Mouse (Mus musculus): ENCODE results near the gene Bach1. TPM values are rescaled to one million over a fixed set of nuclear protein-coding genes. Genes with fewer than 3 reads are reported as not detected.

Gene Bach1
- polyA plus RNA-seq, 1 experiment from 2014 or later, result 17.4 TPM

- no peak for ATAC-seq
- Histone ChIP-seq H3K4me2 (ENCODE audit: low read length) (no peak overlapping the region), H3K9ac (ENCODE audit: low read depth, low read length) (no peak overlapping the region), H3K9me3 (ENCODE audit: control insufficient read depth, low read length) (no peaks in the 10 kb centered on the region), H3K27me3 (replicated peaks; ENCODE audit: control insufficient read depth, insufficient read depth, low read length) (no peaks in the 10 kb centered on the region), H3K4me1 (ENCODE audit: control insufficient read depth, insufficient read depth, low read depth, low read length) (peaks cover 20% of the 10 kb centered on the region), H3K4me3 (ENCODE audit: low read length) (no peak overlapping the region), H3K36me3 (ENCODE audit: control insufficient read depth, insufficient read depth, low read length) (no peaks in the 10 kb centered on the region), H3K27ac (ENCODE audit: low read depth, low read length) (no peak overlapping the region)
- WGBS, result 76% methylated on average over 2 of the region's 2 CpGs
Measured at GRCm38 (mm10) chr16:87701891-87702290, 3.1 kb downstream of the Bach1 start.

GRCm38 (mm10) chr16:87702881-87703280, 4.1 kb downstream of the Bach1 start:
- Histone ChIP-seq H3K9me3 (ENCODE audit: control insufficient read depth, low read length) (no peaks in the 10 kb centered on the region), H3K4me1 (ENCODE audit: control insufficient read depth, insufficient read depth, low read depth, low read length) (peaks cover 27% of the 10 kb centered on the region), H3K4me2 (ENCODE audit: low read length) (no peak overlapping the region), H3K36me3 (ENCODE audit: control insufficient read depth, insufficient read depth, low read length) (no peaks in the 10 kb centered on the region), H3K9ac (ENCODE audit: low read depth, low read length) (no peak overlapping the region), H3K27ac (ENCODE audit: low read depth, low read length) (no peak overlapping the region), H3K4me3 (ENCODE audit: low read length) (no peak overlapping the region), H3K27me3 (replicated peaks; ENCODE audit: control insufficient read depth, insufficient read depth, low read length) (no peaks in the 10 kb centered on the region)
- ATAC-seq, result no peak
- 89% methylated on average over 5 of the region's 5 CpGs for WGBS

GRCm38 (mm10) chr16:87704225-87704624, 5.5 kb downstream of the Bach1 start:
- peaks cover 27% of the 10 kb centered on the region for H3K4me1 ChIP-seq (ENCODE audit: control insufficient read depth, insufficient read depth, low read depth, low read length)
- no peaks in the 10 kb centered on the region for H3K27me3 ChIP-seq (replicated peaks; ENCODE audit: control insufficient read depth, insufficient read depth, low read length)
- no peak overlapping the region for H3K9ac ChIP-seq (ENCODE audit: low read depth, low read length)
- 56% methylated on average over 5 of the region's 5 CpGs for WGBS
- no peaks in the 10 kb centered on the region for H3K36me3 ChIP-seq (ENCODE audit: control insufficient read depth, insufficient read depth, low read length)
- no peak overlapping the region for H3K27ac ChIP-seq (ENCODE audit: low read depth, low read length)
- H3K4me3 ChIP-seq (ENCODE audit: low read length), result no peak overlapping the region
- no peaks in the 10 kb centered on the region for H3K9me3 ChIP-seq (ENCODE audit: control insufficient read depth, low read length)
- no peak overlapping the region for H3K4me2 ChIP-seq (ENCODE audit: low read length)
- no peak for ATAC-seq

- ATAC-seq, result no peak
Measured at GRCm38 (mm10) chr16:87705892-87706589, 7.3 kb downstream of the Bach1 start.

GRCm38 (mm10) chr16:87707335-87707734, 8.6 kb downstream of the Bach1 start:
- Histone ChIP-seq H3K4me1 (ENCODE audit: control insufficient read depth, insufficient read depth, low read depth, low read length) (peaks cover 20% of the 10 kb centered on the region), H3K9ac (ENCODE audit: low read depth, low read length) (no peak overlapping the region), H3K4me3 (ENCODE audit: low read length) (no peak overlapping the region), H3K9me3 (ENCODE audit: control insufficient read depth, low read length) (no peaks in the 10 kb centered on the region), H3K27me3 (replicated peaks; ENCODE audit: control insufficient read depth, insufficient read depth, low read length) (no peaks in the 10 kb centered on the region), H3K4me2 (ENCODE audit: low read length) (no peak overlapping the region), H3K27ac (ENCODE audit: low read depth, low read length) (no peak overlapping the region), H3K36me3 (ENCODE audit: control insufficient read depth, insufficient read depth, low read length) (no peaks in the 10 kb centered on the region)
- ATAC-seq, result no peak
- 83% methylated on average over 4 of the region's 4 CpGs for WGBS

More at GRCm38 (mm10) chr16:87705892-87706589, 7.3 kb downstream of the Bach1 start:
- Histone ChIP-seq H3K4me2 (ENCODE audit: low read length) (no peak overlapping the region), H3K9me3 (ENCODE audit: control insufficient read depth, low read length) (no peaks in the 10 kb centered on the region), H3K4me1 (ENCODE audit: control insufficient read depth, insufficient read depth, low read depth, low read length) (peaks cover 20% of the 10 kb centered on the region), H3K27me3 (replicated peaks; ENCODE audit: control insufficient read depth, insufficient read depth, low read length) (no peaks in the 10 kb centered on the region), H3K27ac (ENCODE audit: low read depth, low read length) (no peak overlapping the region), H3K9ac (ENCODE audit: low read depth, low read length) (no peak overlapping the region), H3K36me3 (ENCODE audit: control insufficient read depth, insufficient read depth, low read length) (no peaks in the 10 kb centered on the region), H3K4me3 (ENCODE audit: low read length) (no peak overlapping the region)
- 61% methylated on average over 19 of the region's 19 CpGs for WGBS

- no peaks in the 10 kb centered on the region for H3K9me3 ChIP-seq (ENCODE audit: control insufficient read depth, low read length)
- no peak for ATAC-seq
- no peaks in the 10 kb centered on the region for H3K36me3 ChIP-seq (ENCODE audit: control insufficient read depth, insufficient read depth, low read length)
- no peaks in the 10 kb centered on the region for H3K27me3 ChIP-seq (replicated peaks; ENCODE audit: control insufficient read depth, insufficient read depth, low read length)
- H3K27ac ChIP-seq (ENCODE audit: low read depth, low read length), result no peak overlapping the region
- peaks cover 18% of the 10 kb centered on the region for H3K4me1 ChIP-seq (ENCODE audit: control insufficient read depth, insufficient read depth, low read depth, low read length)
- no peak overlapping the region for H3K4me2 ChIP-seq (ENCODE audit: low read length)
- no peak overlapping the region for H3K9ac ChIP-seq (ENCODE audit: low read depth, low read length)
- 74% methylated on average over 5 of the region's 5 CpGs for WGBS
- no peak overlapping the region for H3K4me3 ChIP-seq (ENCODE audit: low read length)
Measured at GRCm38 (mm10) chr16:87708570-87708969, 9.8 kb downstream of the Bach1 start.

- peaks cover 18% of the 10 kb centered on the region for H3K4me1 ChIP-seq (ENCODE audit: control insufficient read depth, insufficient read depth, low read depth, low read length)
- H3K36me3 ChIP-seq (ENCODE audit: control insufficient read depth, insufficient read depth, low read length), result no peaks in the 10 kb centered on the region
- no peak overlapping the region for H3K9ac ChIP-seq (ENCODE audit: low read depth, low read length)
- H3K27me3 ChIP-seq (replicated peaks; ENCODE audit: control insufficient read depth, insufficient read depth, low read length), result no peaks in the 10 kb centered on the region
- H3K9me3 ChIP-seq (ENCODE audit: control insufficient read depth, low read length), result no peaks in the 10 kb centered on the region
- ATAC-seq, result no peak
- H3K4me3 ChIP-seq (ENCODE audit: low read length), result no peak overlapping the region
- no peak overlapping the region for H3K27ac ChIP-seq (ENCODE audit: low read depth, low read length)
- no peak overlapping the region for H3K4me2 ChIP-seq (ENCODE audit: low read length)
- WGBS, result 71% methylated on average over 5 of the region's 5 CpGs
Measured at GRCm38 (mm10) chr16:87709144-87709543, 10.4 kb downstream of the Bach1 start.

- Histone ChIP-seq H3K4me3 (ENCODE audit: low read length) (no peak overlapping the region), H3K27me3 (replicated peaks; ENCODE audit: control insufficient read depth, insufficient read depth, low read length) (no peaks in the 10 kb centered on the region), H3K9me3 (ENCODE audit: control insufficient read depth, low read length) (no peaks in the 10 kb centered on the region), H3K4me1 (ENCODE audit: control insufficient read depth, insufficient read depth, low read depth, low read length) (peaks cover 18% of the 10 kb centered on the region), H3K9ac (ENCODE audit: low read depth, low read length) (no peak overlapping the region), H3K27ac (ENCODE audit: low read depth, low read length) (no peak overlapping the region), H3K4me2 (ENCODE audit: low read length) (no peak overlapping the region), H3K36me3 (ENCODE audit: control insufficient read depth, insufficient read depth, low read length) (no peaks in the 10 kb centered on the region)
- ATAC-seq, result no peak
- 97% methylated on average over 9 of the region's 9 CpGs for WGBS
Measured at GRCm38 (mm10) chr16:87709971-87710370, 11.2 kb downstream of the Bach1 start.

GRCm38 (mm10) chr16:87711961-87712360, 13.2 kb downstream of the Bach1 start:
- Histone ChIP-seq H3K27me3 (replicated peaks; ENCODE audit: control insufficient read depth, insufficient read depth, low read length) (no peaks in the 10 kb centered on the region), H3K9me3 (ENCODE audit: control insufficient read depth, low read length) (no peaks in the 10 kb centered on the region), H3K4me3 (ENCODE audit: low read length) (no peak overlapping the region), H3K4me2 (ENCODE audit: low read length) (no peak overlapping the region), H3K36me3 (ENCODE audit: control insufficient read depth, insufficient read depth, low read length) (no peaks in the 10 kb centered on the region; the same call in 1 of the 2 replicates), H3K9ac (ENCODE audit: low read depth, low read length) (no peak overlapping the region), H3K27ac (ENCODE audit: low read depth, low read length) (no peak overlapping the region), H3K4me1 (ENCODE audit: control insufficient read depth, insufficient read depth, low read depth, low read length) (peaks cover 6% of the 10 kb centered on the region)
- no peak for ATAC-seq
- WGBS, result 90% methylated on average over 2 of the region's 2 CpGs

Measured in hindbrain, embryonic 16.5 days (tissue).